Mouse (Mus musculus) midbrain, embryonic 14.5 days (tissue): ENCODE data around the gene Agxt. TPM values are rescaled to one million over a fixed set of nuclear protein-coding genes. Genes with fewer than 3 reads are reported as not detected.

ENCODE experiments used
- ATAC-seq: fragments of 200-750 bp; cut with Nextera tagmentation; 2 replicates; pipeline ENCODE4 v1.8.0; 2017; ENCODE audit warnings: moderate number of reproducible peaks, moderate library complexity; ENCODE audit not compliant: low FRiP score, low TSS enrichment
- DNase-seq: peaks from one replicate; pipeline ENCODE4 v3.0.0-alpha.2; 2015
- H3K27ac ChIP-seq: fragments of 300-500 bp; sonication (generic); replicated peaks from 2 replicates; pipeline ENCODE4 v1.5.1; 2014; ENCODE audit warnings: mild to moderate bottlenecking, low read depth, low read length, moderate library complexity
- H3K27me3 ChIP-seq: fragments of 300-500 bp; sonication (generic); 2 replicates; pipeline ENCODE4 v1.6.1; 2014; ENCODE audit warnings: low read length, control low read depth, mixed read lengths; ENCODE audit not compliant: control insufficient read depth, insufficient read depth
- H3K36me3 ChIP-seq: fragments of 300-500 bp; sonication (generic); 2 replicates; pipeline ENCODE4 v1.6.1; 2014; ENCODE audit warnings: low read length, control low read depth; ENCODE audit not compliant: control insufficient read depth, insufficient read depth
- H3K4me1 ChIP-seq: fragments of 300-500 bp; sonication (generic); 2 replicates; pipeline ENCODE4 v1.6.1; 2014; ENCODE audit warnings: mild to moderate bottlenecking, antibody characterized with exemption, low read length, control low read depth; ENCODE audit not compliant: control insufficient read depth, insufficient read depth
- H3K4me2 ChIP-seq: fragments of 300-500 bp; sonication (generic); 2 replicates; pipeline ENCODE4 v1.6.1; 2014; ENCODE audit warnings: mild to moderate bottlenecking, low read length, moderate library complexity
- H3K4me3 ChIP-seq: fragments of 300-500 bp; sonication (generic); replicated peaks from 2 replicates; pipeline ENCODE4 v1.5.1; 2014; ENCODE audit warnings: low read depth, low read length
- H3K9ac ChIP-seq: fragments of 300-500 bp; sonication (generic); replicated peaks from 2 replicates; pipeline ENCODE4 v1.6.1; 2014; ENCODE audit warnings: mild to moderate bottlenecking, low read length, moderate library complexity
- H3K9me3 ChIP-seq: fragments of 300-500 bp; sonication (generic); 2 replicates; pipeline ENCODE4 v1.6.1; 2016; ENCODE audit warnings: low read length, control low read depth, mixed read lengths; ENCODE audit not compliant: control insufficient read depth
- WGBS: fragments of 180-500 bp; shearing (Covaris S2); extraction: QIAGEN DNeasy Blood & Tissue Kit; methylation state at CpG from one replicate; pipeline ENCODE4 v1.1.7; 2014; 5-methylcytosine and 5-hydroxymethylcytosine counted together
- polyA plus RNA-seq: library from polyadenylated mRNA; unstranded; fragments of >200 nt; fragmentation: Nextera tagmentation; extraction: Ambion mirVana; gene quantifications from 2 replicates; pipeline ENCODE4 v1.2.1, GENCODE M21; 2014

Agxt gene
- polyA plus RNA-seq, 1 experiment from 2014 or later = not detected

- DNase-seq (no peak), ATAC-seq (no peak)
- H3K4me1 ChIP-seq = no peaks in the 10 kb centered on the region
- H3K9ac ChIP-seq = no peak overlapping the region
- no peak overlapping the region for H3K4me2 ChIP-seq
- 85% methylated on average over 6 of the region's 6 CpGs for WGBS
- H3K9me3 ChIP-seq = no peaks in the 10 kb centered on the region
- no peak overlapping the region for H3K27ac ChIP-seq
- H3K36me3 ChIP-seq = no peaks in the 10 kb centered on the region
- no peaks in the 10 kb centered on the region for H3K27me3 ChIP-seq
- no peak overlapping the region for H3K4me3 ChIP-seq
These were observed 3.5 kb downstream of the Agxt start for GRCm38 (mm10) chr1:93138534-93138933.

GRCm38 (mm10) chr1:93139713-93140112 lies 4.7 kb downstream of the Agxt start:
- 90% methylated on average over 7 of the region's 7 CpGs for WGBS
- Histone ChIP-seq H3K36me3 (no peaks in the 10 kb centered on the region), H3K27me3 (no peaks in the 10 kb centered on the region), H3K4me3 (no peak overlapping the region), H3K9me3 (no peaks in the 10 kb centered on the region), H3K9ac (no peak overlapping the region), H3K4me2 (no peak overlapping the region), H3K27ac (no peak overlapping the region), H3K4me1 (no peaks in the 10 kb centered on the region)
- ATAC-seq = no peak
- DNase-seq = no peak

GRCm38 (mm10) chr1:93142871-93143270 lies 7.8 kb downstream of the Agxt start:
- Histone ChIP-seq H3K27ac (no peak overlapping the region), H3K9ac (no peak overlapping the region), H3K4me1 (no peaks in the 10 kb centered on the region), H3K4me2 (no peak overlapping the region), H3K9me3 (no peaks in the 10 kb centered on the region), H3K4me3 (no peak overlapping the region), H3K36me3 (no peaks in the 10 kb centered on the region), H3K27me3 (no peaks in the 10 kb centered on the region)
- no peak for DNase-seq
- ATAC-seq = no peak
- WGBS = 89% methylated on average over 1 of the region's 1 CpGs

- ATAC-seq (no peak), DNase-seq (peak; percentile 6)
- no peaks in the 10 kb centered on the region for H3K4me1 ChIP-seq
These were observed 9.1 kb downstream of the Agxt start for GRCm38 (mm10) chr1:93144176-93144575.

GRCm38 (mm10) chr1:93150907-93151661 lies 16.0 kb downstream of the Agxt start:
- Histone ChIP-seq H3K4me1 (no peaks in the 10 kb centered on the region), H3K27ac (no peak overlapping the region), H3K9ac (no peak overlapping the region), H3K27me3 (no peaks in the 10 kb centered on the region), H3K36me3 (no peaks in the 10 kb centered on the region), H3K9me3 (no peaks in the 10 kb centered on the region), H3K4me2 (no peak overlapping the region), H3K4me3 (no peak overlapping the region)
- DNase-seq (no peak), ATAC-seq (no peak)
- 64% methylated on average over 2 of the region's 2 CpGs for WGBS

More at GRCm38 (mm10) chr1:93144176-93144575, 9.1 kb downstream of the Agxt start:
- Histone ChIP-seq H3K9me3 (no peaks in the 10 kb centered on the region), H3K4me2 (no peak overlapping the region), H3K4me3 (no peak overlapping the region), H3K27ac (no peak overlapping the region), H3K36me3 (no peaks in the 10 kb centered on the region), H3K27me3 (no peaks in the 10 kb centered on the region), H3K9ac (no peak overlapping the region)
- 75% methylated on average over 9 of the region's 9 CpGs for WGBS

- H3K4me2 ChIP-seq = no peak overlapping the region
- no peak overlapping the region for H3K4me3 ChIP-seq
- no peaks in the 10 kb centered on the region for H3K9me3 ChIP-seq
- no peak for ATAC-seq
- no peaks in the 10 kb centered on the region for H3K36me3 ChIP-seq
- H3K27ac ChIP-seq = no peak overlapping the region
- no peak overlapping the region for H3K9ac ChIP-seq
- 87% methylated on average over 4 of the region's 4 CpGs for WGBS
- DNase-seq = no peak
- no peaks in the 10 kb centered on the region for H3K27me3 ChIP-seq
- no peaks in the 10 kb centered on the region for H3K4me1 ChIP-seq
These were observed 22.5 kb downstream of the Agxt start for GRCm38 (mm10) chr1:93157566-93157965.

- H3K36me3 ChIP-seq = no peaks in the 10 kb centered on the region
- H3K4me1 ChIP-seq = no peaks in the 10 kb centered on the region
- DNase-seq (no peak), ATAC-seq (no peak)
- H3K27me3 ChIP-seq = no peaks in the 10 kb centered on the region
- no peak overlapping the region for H3K9ac ChIP-seq
- WGBS = 87% methylated on average over 8 of the region's 8 CpGs
- no peak overlapping the region for H3K4me2 ChIP-seq
- H3K9me3 ChIP-seq = no peaks in the 10 kb centered on the region
- no peak overlapping the region for H3K27ac ChIP-seq
- H3K4me3 ChIP-seq = no peak overlapping the region
These were observed 23.9 kb downstream of the Agxt start for GRCm38 (mm10) chr1:93158916-93159315.

GRCm38 (mm10) chr1:93159566-93160500 lies 24.8 kb downstream of the Agxt start:
- Histone ChIP-seq H3K4me1 (no peaks in the 10 kb centered on the region), H3K9ac (no peak overlapping the region), H3K27ac (no peak overlapping the region), H3K4me3 (no peak overlapping the region), H3K9me3 (no peaks in the 10 kb centered on the region), H3K27me3 (no peaks in the 10 kb centered on the region), H3K4me2 (no peak overlapping the region), H3K36me3 (no peaks in the 10 kb centered on the region)
- ATAC-seq = no peak
- WGBS = 89% methylated on average over 21 of the region's 21 CpGs
- DNase-seq = no peak
